Comparison of ENCODE assay signal across 32 mouse cellular contexts in genomic region chrX:93697596-93697995, GRCm38 (mm10). TPM values are rescaled to one million over a fixed set of nuclear protein-coding genes. Genes with fewer than 3 reads are reported as not detected.
"Had no signal": no experiment of that assay in that cellular context is flagged by ENCODE, and none has a peak within 500 bp of the region (broad histone marks: within the 10 kb centered on the region; RNA-seq: fewer than 3 reads in every experiment).

No protein-coding gene starts in this region.

- H3K9me3 ChIP-seq: limb, embryonic 10.5 days; limb, embryonic 12.5 days; limb, embryonic 13.5 days; limb, embryonic 15.5 days; liver, embryonic 12.5 days; liver, embryonic 13.5 days; liver, embryonic 15.5 days; lung, embryonic 15.5 days; midbrain, embryonic 10.5 days; midbrain, embryonic 12.5 days; midbrain, embryonic 13.5 days; midbrain, embryonic 15.5 days; neural tube, embryonic 12.5 days had no signal

- H3K27me3 ChIP-seq: limb, embryonic 12.5 days; limb, embryonic 13.5 days; liver, embryonic 12.5 days; liver, embryonic 13.5 days; liver, embryonic 15.5 days; lung, embryonic 15.5 days; midbrain, embryonic 12.5 days; midbrain, embryonic 13.5 days; midbrain, embryonic 15.5 days; neural tube, embryonic 12.5 days had no signal

- H3K4me1 ChIP-seq: lung, embryonic 15.5 days; midbrain, embryonic 10.5 days; midbrain, embryonic 12.5 days; midbrain, embryonic 15.5 days; neural tube, embryonic 12.5 days had no signal

- ATAC-seq: liver, embryonic 12.5 days; liver, postnatal 0 days; lung, postnatal 0 days; midbrain, embryonic 13.5 days; midbrain, embryonic 15.5 days; midbrain, embryonic 16.5 days had no signal

- H3K4me3 ChIP-seq: left cerebral cortex, adult 2 months; limb, embryonic 10.5 days; limb, embryonic 12.5 days; limb, embryonic 13.5 days; limb, embryonic 15.5 days; liver, embryonic 12.5 days; liver, embryonic 13.5 days; liver, embryonic 15.5 days; lung, embryonic 15.5 days; midbrain, embryonic 10.5 days; midbrain, embryonic 12.5 days; midbrain, embryonic 13.5 days; midbrain, embryonic 15.5 days; myocyte; neural tube, embryonic 12.5 days had no signal

- H3K27ac ChIP-seq: left cerebral cortex, adult 2 months; limb, embryonic 10.5 days; limb, embryonic 12.5 days; limb, embryonic 13.5 days; limb, embryonic 15.5 days; liver, embryonic 12.5 days; liver, embryonic 13.5 days; liver, embryonic 14.5 days; liver, embryonic 15.5 days; lung, embryonic 15.5 days; macrophage; midbrain, embryonic 10.5 days; midbrain, embryonic 12.5 days; midbrain, embryonic 13.5 days; midbrain, embryonic 15.5 days; neural tube, embryonic 12.5 days had no signal

- DNase-seq: left cerebral cortex, postnatal 4 days; liver; liver, embryonic 13.5 days; liver, postnatal 0 days; lung, adult 18-20 months; lung, adult 2 months; lung, embryonic 14.5 days; lung, postnatal 10 days; lung, postnatal 14 days; lung, postnatal 36 days; lung, postnatal 4 days; midbrain, embryonic 14.5 days had no signal

- H3K9ac ChIP-seq: limb, embryonic 12.5 days; limb, embryonic 13.5 days; limb, embryonic 15.5 days; liver, embryonic 12.5 days; liver, embryonic 13.5 days; liver, embryonic 14.5 days; liver, embryonic 15.5 days; liver, postnatal 0 days; lung, embryonic 14.5 days; lung, embryonic 15.5 days; midbrain, embryonic 12.5 days; midbrain, embryonic 13.5 days; midbrain, embryonic 15.5 days; neural tube, embryonic 12.5 days had no signal

- H3K36me3 ChIP-seq: limb, embryonic 10.5 days; limb, embryonic 12.5 days; limb, embryonic 13.5 days; limb, embryonic 15.5 days; lung, embryonic 15.5 days; midbrain, embryonic 10.5 days; midbrain, embryonic 12.5 days; midbrain, embryonic 13.5 days; midbrain, embryonic 15.5 days; neural tube, embryonic 12.5 days had no signal

RNA-seq across cellular contexts. Expression of gene Pcyt1b, which starts 42.9 kb away (rescaled TPM):
- total RNA-seq: liver, adult 2 months; monocyte, adult 5-6 weeks had no signal
